8 mouse cellular contexts compared by ENCODE assay signal in the genomic region with DNA sequence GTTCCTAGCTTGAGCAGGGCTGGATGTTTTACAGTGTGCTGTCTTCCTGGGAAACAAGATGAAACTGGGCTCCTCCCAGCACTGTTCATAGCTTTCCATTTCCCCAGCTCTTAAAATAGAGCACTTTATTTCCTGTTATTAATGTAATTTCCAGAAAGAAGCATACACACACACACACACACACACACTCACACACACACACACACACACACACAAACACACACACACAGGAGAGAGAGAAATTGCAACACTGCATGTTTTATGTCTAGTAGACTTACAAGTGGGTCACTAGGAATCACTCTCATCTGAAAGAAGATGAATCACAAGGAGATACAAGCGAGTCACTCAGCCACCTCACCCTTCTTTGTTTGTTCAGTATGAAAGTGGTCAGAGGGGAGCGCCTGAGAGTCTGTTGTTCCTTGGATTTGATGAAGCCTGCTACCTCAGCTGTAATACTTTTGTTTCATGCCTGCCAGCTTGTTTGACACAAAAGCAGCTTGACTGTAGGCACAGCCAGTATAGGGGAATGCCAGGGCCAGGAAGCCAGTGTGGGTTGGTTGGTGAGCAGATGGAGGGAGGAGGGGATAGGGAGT. TPM values are rescaled to one million over a fixed set of nuclear protein-coding genes. Genes with fewer than 3 reads are reported as not detected.
DNase-seq lines count a peak whose midpoint lies in the region; ATAC-seq and TF ChIP-seq lines count a peak whose summit lies in the region.
"Not testable (repeated sequence)": the region's sequence is repeated elsewhere in the genome, so short reads cannot be mapped to it uniquely, and the experiment has no call there.
"Had no signal": no experiment of that assay in that cellular context is flagged by ENCODE, and none has a peak within 500 bp of the region (broad histone marks: within the 10 kb centered on the region; RNA-seq: fewer than 3 reads in every experiment).

No protein-coding gene starts in this region.

- TF ChIP-seq POLR2A in embryonic fibroblast, embryonic 13.5 days (IDR thresholded peaks at IDR 0.05; ENCODE audit: low read depth, low read length); liver, adult 2 months (IDR thresholded peaks at IDR 0.05; ENCODE audit: extremely low read depth, insufficient read depth, low read length): not testable (repeated sequence)
- peak; percentile 69 for TF ChIP-seq POLR2A in heart, adult 2 months (IDR thresholded peaks at IDR 0.05; ENCODE audit: insufficient read depth, low read depth, low read length)

- H3K79me2 ChIP-seq in heart, adult 2 months (replicated peaks; ENCODE audit: control insufficient read depth, insufficient read depth, low read length); liver, adult 2 months (ENCODE audit: control insufficient read depth, insufficient read depth, low read length): not testable (repeated sequence)

- intact Hi-C loops in heart, adult 2 months (cut with DNase I) = loop anchor here (2.0 kb wide), 1 partner anchor 76 kb away; no protein-coding TSS in a partner anchor

- H3K27ac ChIP-seq in embryonic fibroblast, embryonic 13.5 days (ENCODE audit: insufficient read depth, low read length) = peak overlapping the region; percentile 78; the same call in 1 of the 2 replicates
- H3K27ac ChIP-seq in heart, adult 2 months = peak overlapping the region; percentile 82
- H3K27ac ChIP-seq in intestine, embryonic 16.5 days (ENCODE audit: low read length) = not testable (repeated sequence)
- H3K27ac ChIP-seq in liver, adult 2 months (replicated peaks; ENCODE audit: insufficient read depth, low read depth, low read length) = 0 out of 2 replicates have a peak overlapping the region, but pooled peaks have one; percentile 44

- not testable (repeated sequence) for H3K9ac ChIP-seq in heart, adult 2 months (ENCODE audit: low read depth, low read length); intestine, embryonic 16.5 days (ENCODE audit: low read depth, low read length); liver, adult 2 months (ENCODE audit: low read depth, low read length)

- not testable (repeated sequence) for H3K4me1 ChIP-seq in embryonic fibroblast, embryonic 13.5 days (ENCODE audit: control insufficient read depth, insufficient read depth, low read length); heart, adult 2 months (ENCODE audit: control insufficient read depth, insufficient read depth, low read length); intestine, embryonic 16.5 days (ENCODE audit: control insufficient read depth, insufficient read depth, low read length); liver, adult 2 months (ENCODE audit: control insufficient read depth, insufficient read depth, low read length)

- peak; percentile 58 for ATAC-seq in activated CD4-positive, CD25-positive, alpha-beta regulatory T cell, adult 4 months
- peak; percentile 52; the same call in 1 of the 2 replicates for ATAC-seq in intestine, embryonic 16.5 days
- ATAC-seq in megakaryocyte progenitor cell, adult 5-6 weeks (replicated peaks; ENCODE audit: poor library complexity) = peak; percentile 51

- H3K4me2 ChIP-seq in intestine, embryonic 16.5 days (ENCODE audit: low read depth, low read length) = not testable (repeated sequence)

- 47% methylated on average over 2 of the region's 2 CpGs for WGBS in heart, adult 2 months
- 47% methylated on average over 2 of the region's 2 CpGs for WGBS in intestine, embryonic 16.5 days
- WGBS in liver, adult 2 months = 58% methylated on average over 2 of the region's 2 CpGs

- DNase-seq in heart, adult 2 months = peak; percentile 35 to 44
- peak; percentile 39 for DNase-seq in layer of hippocampus, adult 11-12 months (ENCODE audit: low spot score)
- DNase-seq in liver, adult 2 months (ENCODE audit: extremely low read depth, low read depth, low spot score) = peak; percentile 16

- H3K27me3 ChIP-seq in heart, adult 2 months (ENCODE audit: control insufficient read depth, insufficient read depth, low read length); intestine, embryonic 16.5 days (replicated peaks; ENCODE audit: control insufficient read depth, insufficient read depth, low read length); liver, adult 2 months (ENCODE audit: control insufficient read depth, insufficient read depth, low read length): not testable (repeated sequence)

- not testable (repeated sequence) for H3K4me3 ChIP-seq in embryonic fibroblast, embryonic 13.5 days (ENCODE audit: insufficient read depth, low read length); intestine, embryonic 16.5 days (ENCODE audit: low read length); liver, adult 2 months (ENCODE audit: insufficient read depth, low read depth, low read length)
- H3K4me3 ChIP-seq in heart, adult 2 months = peak overlapping the region; percentile 53

- not testable (repeated sequence) for TF ChIP-seq CTCF in embryonic fibroblast, embryonic 13.5 days (IDR thresholded peaks at IDR 0.05; ENCODE audit: borderline replicate concordance, insufficient read depth, low read length); heart, adult 2 months (IDR thresholded peaks at IDR 0.05); liver, adult 2 months (IDR thresholded peaks at IDR 0.05; ENCODE audit: low read depth, low read length)

- H3K9me3 ChIP-seq in intestine, embryonic 16.5 days (ENCODE audit: control insufficient read depth, low read length) = not testable (repeated sequence)

- not testable (repeated sequence) for TF ChIP-seq EP300 in heart, adult 2 months (IDR thresholded peaks at IDR 0.05; ENCODE audit: insufficient read depth, low read depth, low read length)

- H3K36me3 ChIP-seq in heart, adult 2 months (ENCODE audit: control insufficient read depth, insufficient read depth, low read length); intestine, embryonic 16.5 days (ENCODE audit: control insufficient read depth, insufficient read depth, low read length); liver, adult 2 months (ENCODE audit: control insufficient read depth, insufficient read depth, low read length): not testable (repeated sequence)

RNA-seq across cellular contexts. Expression of a gene that starts 36.0 kb away (rescaled TPM):
- 1 to 10 TPM; 1.0 to 1.1 TPM for polyA plus RNA-seq in activated CD4-positive, CD25-positive, alpha-beta regulatory T cell, adult 4 months (2017; shearing (Covaris generic))
- 21.4 and 22.0 TPM in 2 replicates for polyA plus RNA-seq in embryonic fibroblast, embryonic 13.5 days (2011; ENCODE audit: insufficient read length, low read depth, missing spikeins)
- total RNA-seq in heart, adult 2 months (2021) = 1 to 10 TPM; 2.1 to 2.4 TPM
- polyA plus RNA-seq in heart, adult 2 months (2012; rRNA removed) = 0.66 and 1.9 TPM in 2 replicates
- polyA plus RNA-seq in intestine, embryonic 16.5 days (2015; fragmentation: Nextera tagmentation; extraction: Ambion mirVana) = 1.9 and 2.5 TPM in 2 replicates
- total RNA-seq in liver, adult 2 months (2014; rRNA removed) = 10.2 and 17.7 TPM in 2 replicates
- 0.41 and 0.99 TPM in 2 replicates for polyA plus RNA-seq in liver, adult 2 months (2012; rRNA removed)
- total RNA-seq in megakaryocyte progenitor cell, adult 5-6 weeks (2015) = 3.6 and 4.1 TPM in 2 replicates
- 4.2 and 4.9 TPM in 2 replicates for total RNA-seq in megakaryocyte progenitor cell, adult 5-6 weeks (2017)
- polyA plus RNA-seq: erythroblast, embryonic 14.5 days had no signal
